Mouse (Mus musculus) intestine, embryonic 14.5 days (tissue): ENCODE data around the gene Atf3. TPM values are rescaled to one million over a fixed set of nuclear protein-coding genes. Genes with fewer than 3 reads are reported as not detected.

Experiments
- ATAC-seq: fragments of 200-750 bp; cut with Nextera tagmentation; replicated peaks from 2 replicates; pipeline ENCODE4 v1.8.0; 2017; ENCODE audit warnings: low read depth, moderate number of reproducible peaks, moderate TSS enrichment, moderate library complexity; ENCODE audit not compliant: low FRiP score, low TSS enrichment
- DNase-seq: peaks from one replicate; pipeline ENCODE4 v3.0.0-alpha.2; 2018; ENCODE audit warnings: low spot score
- H3K27ac ChIP-seq: fragments of 300-500 bp; sonication (generic); 2 replicates; pipeline ENCODE4 v1.5.1; 2014; ENCODE audit warnings: low read depth, mild to moderate bottlenecking, control low read depth
- H3K27me3 ChIP-seq: fragments of 300-500 bp; sonication (generic); replicated peaks from 2 replicates; pipeline ENCODE4 v1.6.1; 2014; ENCODE audit warnings: low read length, control low read depth; ENCODE audit not compliant: control insufficient read depth, insufficient read depth
- H3K36me3 ChIP-seq: fragments of 300-500 bp; sonication (generic); 2 replicates; pipeline ENCODE4 v1.6.1; 2014; ENCODE audit warnings: low read length, control low read depth; ENCODE audit not compliant: control insufficient read depth, insufficient read depth
- H3K4me1 ChIP-seq: fragments of 300-500 bp; sonication (generic); replicated peaks from 2 replicates; pipeline ENCODE4 v1.6.1; 2014; ENCODE audit warnings: low read length, control low read depth, mixed read lengths; ENCODE audit not compliant: control insufficient read depth, insufficient read depth
- H3K4me2 ChIP-seq: fragments of 300-500 bp; sonication (generic); 2 replicates; pipeline ENCODE4 v1.6.1; 2014; ENCODE audit warnings: low read length
- H3K4me3 ChIP-seq: fragments of 300-500 bp; sonication (generic); 2 replicates; pipeline ENCODE4 v1.5.1; 2014; ENCODE audit warnings: low read depth, low read length, control low read depth, mixed read lengths
- H3K9ac ChIP-seq: fragments of 300-500 bp; sonication (generic); 2 replicates; pipeline ENCODE4 v1.6.1; 2014; ENCODE audit warnings: mild to moderate bottlenecking, low read length
- H3K9me3 ChIP-seq: fragments of 300-500 bp; sonication (generic); 2 replicates; pipeline ENCODE4 v1.6.1; 2016; ENCODE audit warnings: low read length, control low read depth; ENCODE audit not compliant: control insufficient read depth
- WGBS: fragments of 180-500 bp; shearing (Covaris S2); extraction: QIAGEN DNeasy Blood & Tissue Kit; methylation state at CpG from one replicate; pipeline ENCODE4 v1.1.7; 2014; 5-methylcytosine and 5-hydroxymethylcytosine counted together
- polyA plus RNA-seq: library from polyadenylated mRNA; unstranded; fragments of >200 nt; fragmentation: Nextera tagmentation; extraction: Ambion mirVana; gene quantifications from 2 replicates; pipeline ENCODE4 v1.2.1, GENCODE M21; 2014

The Atf3 gene
- polyA plus RNA-seq, 1 experiment from 2014 or later, result 4.4 TPM

- WGBS, result 36% methylated on average over 14 of the region's 14 CpGs
- no peaks in the 10 kb centered on the region for H3K9me3 ChIP-seq
- no peak overlapping the region for H3K4me2 ChIP-seq
- DNase-seq (no peak), ATAC-seq (0 out of 2 replicates have a peak, but pooled peaks have one; percentile 51)
- H3K27me3 ChIP-seq, result no peaks in the 10 kb centered on the region
- 0 out of 2 replicates have a peak, but pooled peaks cover 3% of the 10 kb centered on the region for H3K4me1 ChIP-seq
- H3K36me3 ChIP-seq, result no peaks in the 10 kb centered on the region
- H3K4me3 ChIP-seq, result no peak overlapping the region
- no peak overlapping the region for H3K9ac ChIP-seq
- no peak overlapping the region for H3K27ac ChIP-seq
These were observed 24.0 kb downstream of the Atf3 start for GRCm38 (mm10) chr1:191193657-191194424.

- H3K27ac ChIP-seq, result no peak overlapping the region
- no peak overlapping the region for H3K4me3 ChIP-seq
- H3K9ac ChIP-seq, result no peak overlapping the region
- H3K4me1 ChIP-seq, result 0 out of 2 replicates have a peak, but pooled peaks cover 3% of the 10 kb centered on the region
- DNase-seq (no peak), ATAC-seq (no peak)
- WGBS, result 87% methylated on average over 6 of the region's 6 CpGs
- no peaks in the 10 kb centered on the region for H3K36me3 ChIP-seq
- peaks cover 7% of the 10 kb centered on the region for H3K27me3 ChIP-seq
- no peaks in the 10 kb centered on the region for H3K9me3 ChIP-seq
- H3K4me2 ChIP-seq, result no peak overlapping the region
These were observed 25.1 kb downstream of the Atf3 start for GRCm38 (mm10) chr1:191192751-191193150.

- DNase-seq, result no peak
- 45% methylated on average over 6 of the region's 6 CpGs for WGBS
- no peak for ATAC-seq
These were observed 25.6 kb downstream of the Atf3 start for GRCm38 (mm10) chr1:191192213-191192612.

GRCm38 (mm10) chr1:191189671-191190372 is 28.0 kb downstream of the Atf3 start:
- Histone ChIP-seq H3K9ac (no peak overlapping the region), H3K4me1 (peaks cover 9% of the 10 kb centered on the region; the same call in 1 of the 2 replicates), H3K9me3 (no peaks in the 10 kb centered on the region), H3K27ac (no peak overlapping the region), H3K4me3 (no peak overlapping the region), H3K27me3 (peaks cover 34% of the 10 kb centered on the region), H3K4me2 (no peak overlapping the region), H3K36me3 (no peaks in the 10 kb centered on the region)
- ATAC-seq (no peak), DNase-seq (no peak)
- WGBS, result 44% methylated on average over 6 of the region's 6 CpGs

More at GRCm38 (mm10) chr1:191192213-191192612, 25.6 kb downstream of the Atf3 start:
- Histone ChIP-seq H3K9ac (no peak overlapping the region), H3K27ac (no peak overlapping the region), H3K4me3 (no peak overlapping the region), H3K9me3 (no peaks in the 10 kb centered on the region), H3K27me3 (peaks cover 12% of the 10 kb centered on the region), H3K4me1 (0 out of 2 replicates have a peak, but pooled peaks cover 3% of the 10 kb centered on the region), H3K36me3 (no peaks in the 10 kb centered on the region), H3K4me2 (no peak overlapping the region)

- Histone ChIP-seq H3K4me3 (no peak overlapping the region), H3K4me1 (peaks cover 21% of the 10 kb centered on the region), H3K36me3 (no peaks in the 10 kb centered on the region), H3K4me2 (peak overlapping the region; percentile 95; the same call in 1 of the 2 replicates), H3K27me3 (peaks cover 44% of the 10 kb centered on the region), H3K9ac (no peak overlapping the region), H3K9me3 (no peaks in the 10 kb centered on the region), H3K27ac (no peak overlapping the region)
- ATAC-seq, result no peak
- WGBS, result 6% methylated on average over 7 of the region's 7 CpGs
- DNase-seq, result peak; percentile 56
These were observed 31.5 kb downstream of the Atf3 start for GRCm38 (mm10) chr1:191186386-191186770.

GRCm38 (mm10) chr1:191185761-191186385 is 32.0 kb downstream of the Atf3 start:
- Histone ChIP-seq H3K9ac (no peak overlapping the region), H3K27me3 (peaks cover 47% of the 10 kb centered on the region), H3K4me2 (peak overlapping the region; percentile 95), H3K4me3 (peak overlapping the region; percentile 60), H3K27ac (no peak overlapping the region), H3K9me3 (no peaks in the 10 kb centered on the region), H3K36me3 (no peaks in the 10 kb centered on the region), H3K4me1 (peaks cover 21% of the 10 kb centered on the region)
- DNase-seq, result peak; percentile 64
- ATAC-seq, result no peak
- under 1% methylated on average over 16 of the region's 16 CpGs for WGBS

GRCm38 (mm10) chr1:191184841-191185251 is 33.0 kb downstream of the Atf3 start:
- DNase-seq (peak; percentile 76), ATAC-seq (0 out of 2 replicates have a peak, but pooled peaks have one; percentile 6)
- Histone ChIP-seq H3K27me3 (peaks cover 54% of the 10 kb centered on the region), H3K9ac (no peak overlapping the region), H3K4me2 (peak overlapping the region; percentile 95), H3K9me3 (no peaks in the 10 kb centered on the region), H3K27ac (no peak overlapping the region), H3K36me3 (no peaks in the 10 kb centered on the region), H3K4me1 (peaks cover 28% of the 10 kb centered on the region), H3K4me3 (peak overlapping the region; percentile 60)
- under 1% methylated on average over 22 of the region's 22 CpGs for WGBS

- DNase-seq (peak; percentile 83), ATAC-seq (no peak)
- peak overlapping the region; percentile 60 for H3K4me3 ChIP-seq
- 4% methylated on average over 42 of the region's 42 CpGs for WGBS
- H3K27ac ChIP-seq, result no peak overlapping the region
- H3K4me1 ChIP-seq, result peaks cover 34% of the 10 kb centered on the region
- H3K9ac ChIP-seq, result peak overlapping the region; percentile 39; the same call in 1 of the 2 replicates
- no peaks in the 10 kb centered on the region for H3K9me3 ChIP-seq
- H3K36me3 ChIP-seq, result no peaks in the 10 kb centered on the region
- peaks cover 54% of the 10 kb centered on the region for H3K27me3 ChIP-seq
- peak overlapping the region; percentile 95 for H3K4me2 ChIP-seq
These were observed 33.6 kb downstream of the Atf3 start for GRCm38 (mm10) chr1:191184066-191184815.
